Comparison of ENCODE assay signal across 27 mouse cellular contexts in the genomic region with DNA sequence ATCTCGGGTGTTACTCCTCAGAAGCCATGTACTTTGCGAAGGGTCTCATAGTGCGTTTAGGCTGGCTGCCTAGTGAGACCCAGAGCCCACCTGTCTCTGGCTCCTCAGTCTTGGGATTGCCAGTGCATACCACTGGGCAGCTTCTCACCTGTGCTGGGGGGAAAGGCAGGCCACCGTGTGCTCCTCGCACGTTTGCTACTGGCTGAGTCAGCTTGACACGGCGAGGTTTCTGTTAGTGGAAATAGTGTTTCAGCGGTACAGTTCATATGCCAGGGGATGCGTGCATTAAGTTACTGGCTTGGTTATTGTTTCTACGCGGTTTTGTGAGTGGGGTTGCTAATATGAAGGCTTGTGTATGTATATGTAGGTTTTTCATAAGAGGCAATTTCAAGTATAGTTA. TPM values are rescaled to one million over a fixed set of nuclear protein-coding genes. Genes with fewer than 3 reads are reported as not detected.
DNase-seq lines count a peak whose midpoint lies in the region; ATAC-seq and TF ChIP-seq lines count a peak whose summit lies in the region.
"Had no signal": no experiment of that assay in that cellular context is flagged by ENCODE, and none has a peak within 500 bp of the region (broad histone marks: within the 10 kb centered on the region; RNA-seq: fewer than 3 reads in every experiment).

No protein-coding gene starts in this region.

- WGBS in embryonic facial prominence, embryonic 15.5 days = 87% methylated on average over 12 of the region's 12 CpGs
- WGBS in embryonic facial prominence, embryonic 10.5 days = 94% methylated on average over 12 of the region's 12 CpGs
- WGBS in small intestine, adult 2 months = 88% methylated on average over 12 of the region's 12 CpGs

- no peak for TF ChIP-seq POLR2A in bone marrow macrophage, adult 2 months (IDR thresholded peaks at IDR 0.05; ENCODE audit: borderline replicate concordance, low read depth, low read length)
- no peak for TF ChIP-seq POLR2A in small intestine, adult 2 months (IDR thresholded peaks at IDR 0.05; ENCODE audit: low read depth, low read length)

- ATAC-seq in embryonic facial prominence, embryonic 15.5 days (ENCODE audit: insufficient number of reproducible peaks, low FRiP score, low TSS enrichment, low read depth) = no peak
- no peak for ATAC-seq in megakaryocyte, adult 5-6 weeks (ENCODE audit: poor library complexity, severe bottlenecking)
- ATAC-seq: forebrain, postnatal 0 days had no signal

- no peaks in the 10 kb centered on the region for H3K27me3 ChIP-seq in embryonic facial prominence, embryonic 15.5 days
- H3K27me3 ChIP-seq in embryonic facial prominence, embryonic 10.5 days (replicated peaks; ENCODE audit: low read depth, poor library complexity, severe bottlenecking) = no peaks in the 10 kb centered on the region
- no peaks in the 10 kb centered on the region for H3K27me3 ChIP-seq in megakaryocyte, embryonic 14.5 days (replicated peaks)
- H3K27me3 ChIP-seq in small intestine, adult 2 months (ENCODE audit: control insufficient read depth, insufficient read depth, low read length) = no peaks in the 10 kb centered on the region
- H3K27me3 ChIP-seq: limb, embryonic 13.5 days; neural tube, embryonic 12.5 days; stomach, embryonic 15.5 days had no signal

- TF ChIP-seq CTCF in bone marrow macrophage, adult 2 months (IDR thresholded peaks at IDR 0.05; ENCODE audit: low read depth, low read length) = no peak
- no peak for TF ChIP-seq CTCF in small intestine, adult 2 months (IDR thresholded peaks at IDR 0.05; ENCODE audit: extremely low read depth, insufficient read length, insufficient replicate concordance, low read depth, low read length)

- intact Hi-C loops in gastrocnemius, postnatal 14 days (cut with DNase I; ENCODE audit: low total_unique reads) = no loop called here

- peaks cover 10% of the 10 kb centered on the region for H3K4me1 ChIP-seq in embryonic facial prominence, embryonic 15.5 days
- peaks cover 7% of the 10 kb centered on the region; the same call in 1 of the 2 replicates for H3K4me1 ChIP-seq in embryonic facial prominence, embryonic 10.5 days
- H3K4me1 ChIP-seq in megakaryocyte, embryonic 14.5 days = peaks cover 71% of the 10 kb centered on the region
- H3K4me1 ChIP-seq in bone marrow macrophage, adult 2 months (ENCODE audit: control insufficient read depth, insufficient read depth, low read length) = peaks cover 46% of the 10 kb centered on the region
- peaks cover 13% of the 10 kb centered on the region for H3K4me1 ChIP-seq in small intestine, adult 2 months (ENCODE audit: control insufficient read depth, insufficient read depth, insufficient read length, low read length)
- H3K4me1 ChIP-seq: neural tube, embryonic 12.5 days; stomach, embryonic 15.5 days had no signal

- H3K36me3 ChIP-seq in embryonic facial prominence, embryonic 15.5 days = 0 out of 2 replicates have a peak, but pooled peaks cover under 1% of the 10 kb centered on the region
- H3K36me3 ChIP-seq in embryonic facial prominence, embryonic 10.5 days (replicated peaks) = peaks cover 35% of the 10 kb centered on the region
- peaks cover 28% of the 10 kb centered on the region for H3K36me3 ChIP-seq in megakaryocyte, embryonic 14.5 days (replicated peaks; ENCODE audit: low read length)
- no peaks in the 10 kb centered on the region; the same call in 1 of the 2 replicates for H3K36me3 ChIP-seq in small intestine, adult 2 months (ENCODE audit: control insufficient read depth, insufficient read depth, low read length)
- H3K36me3 ChIP-seq: stomach, embryonic 15.5 days had no signal

- H3K4me2 ChIP-seq in embryonic facial prominence, embryonic 15.5 days (replicated peaks) = no peak overlapping the region
- H3K4me2 ChIP-seq: hindbrain, embryonic 14.5 days; limb, embryonic 13.5 days; neural tube, embryonic 12.5 days; stomach, embryonic 15.5 days had no signal

- no peak for DNase-seq in embryonic facial prominence, embryonic 10.5 days (ENCODE audit: low spot score)
- DNase-seq in gastrocnemius, adult 18-20 months (ENCODE audit: low spot score) = no peak
- no peak for DNase-seq in gastrocnemius, postnatal 14 days
- DNase-seq: adrenal gland, adult 2 months; cerebellum, adult 8-10 months; forebrain, postnatal 0 days; gastrocnemius, adult 2 months; heart, postnatal 4 days; kidney, adult 9 months; kidney, postnatal 14 days; layer of hippocampus, postnatal 36 days; lung, adult 18-20 months; lung, postnatal 10 days; midbrain, embryonic 14.5 days; right cerebral cortex, postnatal 14 days; spleen, adult 18-20 months had no signal

- H3K9ac ChIP-seq in embryonic facial prominence, embryonic 15.5 days = no peak overlapping the region
- H3K9ac ChIP-seq: forebrain, postnatal 0 days; hindbrain, embryonic 14.5 days; limb, embryonic 13.5 days; neural tube, embryonic 12.5 days; stomach, embryonic 15.5 days had no signal

- no peaks in the 10 kb centered on the region for H3K9me3 ChIP-seq in embryonic facial prominence, embryonic 15.5 days (replicated peaks)
- H3K9me3 ChIP-seq in embryonic facial prominence, embryonic 10.5 days = no peaks in the 10 kb centered on the region
- H3K9me3 ChIP-seq in megakaryocyte, embryonic 14.5 days = no peaks in the 10 kb centered on the region
- H3K9me3 ChIP-seq: heart, embryonic 10.5 days; neural tube, embryonic 12.5 days; stomach, embryonic 15.5 days had no signal

- 0 out of 2 replicates have a peak overlapping the region, but pooled peaks have one; percentile 7 for H3K27ac ChIP-seq in embryonic facial prominence, embryonic 15.5 days (replicated peaks)
- no peak overlapping the region for H3K27ac ChIP-seq in embryonic facial prominence, embryonic 10.5 days (replicated peaks)
- peak overlapping the region; percentile 78 for H3K27ac ChIP-seq in bone marrow macrophage, adult 2 months (ENCODE audit: insufficient read depth, low read depth, low read length)
- peak overlapping the region; percentile 60 for H3K27ac ChIP-seq in small intestine, adult 2 months (ENCODE audit: insufficient read depth, low read depth, low read length)
- H3K27ac ChIP-seq: forebrain, embryonic 10.5 days; gastrocnemius, adult 2 months; heart, embryonic 10.5 days; hindbrain, embryonic 14.5 days; neural tube, embryonic 12.5 days had no signal

- no peak overlapping the region for H3K4me3 ChIP-seq in embryonic facial prominence, embryonic 15.5 days (replicated peaks)
- no peak overlapping the region for H3K4me3 ChIP-seq in embryonic facial prominence, embryonic 10.5 days
- H3K4me3 ChIP-seq in megakaryocyte, embryonic 14.5 days (replicated peaks) = peak overlapping the region; percentile 46
- no peak overlapping the region for H3K4me3 ChIP-seq in bone marrow macrophage, adult 2 months (ENCODE audit: insufficient read depth, low read length)
- H3K4me3 ChIP-seq in small intestine, adult 2 months (ENCODE audit: low read depth, low read length) = no peak overlapping the region
- H3K4me3 ChIP-seq: forebrain, embryonic 10.5 days; gastrocnemius, adult 2 months; heart, embryonic 10.5 days; limb, embryonic 13.5 days; neural tube, embryonic 12.5 days; stomach, embryonic 15.5 days had no signal

RNA-seq across cellular contexts. Expression of gene Vrk1, which starts 22.3 kb away (rescaled TPM):
- polyA plus RNA-seq in embryonic facial prominence, embryonic 15.5 days (2015; fragmentation: Nextera tagmentation; extraction: Ambion mirVana) = 51.2 and 54.2 TPM in 2 replicates
- polyA plus RNA-seq in embryonic facial prominence, embryonic 10.5 days (2016; fragmentation: Nextera tagmentation; extraction: Ambion mirVana) = 113 and 115 TPM in 2 replicates
- 1.4 and 16.6 TPM in 2 replicates for polyA plus RNA-seq in megakaryocyte, embryonic 14.5 days (2012; ENCODE audit: insufficient read depth, low replicate concordance)
- total RNA-seq in megakaryocyte, adult 5-6 weeks (2015) = 133 and 142 TPM in 2 replicates
- total RNA-seq in megakaryocyte, adult 5-6 weeks (2017) = 184 and 208 TPM in 2 replicates
- 37.0 and 42.9 TPM in 2 replicates for polyA plus RNA-seq in bone marrow macrophage, adult 2 months (2012; ENCODE audit: insufficient read depth, insufficient read length, missing spikeins)
- 1.4 and 2.5 TPM in 2 replicates for polyA plus RNA-seq in small intestine, adult 2 months (2012; rRNA removed)
- 1 to 10 TPM; 3.8 to 4.6 TPM for total RNA-seq in gastrocnemius, adult 18-20 months (2021)
- 1 to 10 TPM; 5.2 to 6.1 TPM for total RNA-seq in gastrocnemius, postnatal 14 days (2021)
